Comparison of ENCODE assay signal across 9 mouse cellular contexts in the genomic region with DNA sequence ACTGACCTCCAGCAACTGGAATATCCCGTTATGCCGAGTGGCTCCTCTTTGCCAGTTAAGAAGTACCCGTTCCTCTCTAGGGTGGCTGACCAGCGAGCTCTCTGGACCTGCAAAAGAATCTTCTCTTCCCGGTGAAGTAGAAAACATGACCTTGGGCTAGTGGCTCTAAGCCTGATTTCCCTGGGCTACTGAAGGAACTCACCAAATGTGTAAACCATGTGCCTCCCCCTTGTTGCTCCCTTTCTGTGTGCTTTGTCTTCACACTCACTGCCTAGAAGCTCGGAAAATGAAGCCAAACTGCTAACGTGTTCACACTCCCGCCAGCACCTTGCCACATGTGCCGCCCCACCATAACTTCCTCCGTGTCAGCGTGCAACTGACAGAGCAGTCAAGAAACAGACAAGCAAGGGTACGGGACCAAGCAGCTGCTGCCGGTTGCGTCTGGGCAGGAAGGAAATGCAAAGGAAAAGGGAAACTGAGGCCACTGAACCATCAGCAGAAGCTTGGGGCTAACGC. TPM values are rescaled to one million over a fixed set of nuclear protein-coding genes. Genes with fewer than 3 reads are reported as not detected.
DNase-seq lines count a peak whose midpoint lies in the region; ATAC-seq and TF ChIP-seq lines count a peak whose summit lies in the region.
"Had no signal": no experiment of that assay in that cellular context is flagged by ENCODE, and none has a peak within 500 bp of the region (broad histone marks: within the 10 kb centered on the region; RNA-seq: fewer than 3 reads in every experiment).

No protein-coding gene starts in this region.

- DNase-seq in kidney, adult 2 months = no peak
- no peak for DNase-seq in Patski (ENCODE audit: low read depth, low spot score)
- DNase-seq in naive thymus-derived CD4-positive, alpha-beta T cell, adult 2 months (ENCODE audit: low read depth) = peak; percentile 4
- DNase-seq in ovary, adult 18-20 months (ENCODE audit: low spot score) = no peak
- no peak for DNase-seq in right cerebral cortex, postnatal 10 days (ENCODE audit: low spot score in 2 of 2)

- POLR2A ChIA-PET in Patski (lab: Charles Lee) = interaction anchor here (0.6 kb wide), 2 partner anchors 15 to 46 kb away, joined by 3 to 4 read pairs; no protein-coding TSS in a partner anchor

- peaks cover 3% of the 10 kb centered on the region; the same call in 1 of the 2 replicates for H3K4me1 ChIP-seq in kidney, embryonic 15.5 days
- no peaks in the 10 kb centered on the region for H3K4me1 ChIP-seq in kidney, adult 2 months (ENCODE audit: control insufficient read depth, insufficient read depth, low read length)
- no peaks in the 10 kb centered on the region for H3K4me1 ChIP-seq in forebrain, embryonic 16.5 days (replicated peaks; ENCODE audit: control insufficient read depth, insufficient read depth, low read length)

- 53% methylated on average over 15 of the region's 15 CpGs for WGBS in kidney, embryonic 15.5 days
- 47% methylated on average over 15 of the region's 15 CpGs for WGBS in kidney, adult 2 months
- WGBS in forebrain, embryonic 16.5 days = 64% methylated on average over 15 of the region's 15 CpGs

- no peak overlapping the region for H3K4me2 ChIP-seq in kidney, embryonic 15.5 days
- no peak overlapping the region for H3K4me2 ChIP-seq in forebrain, embryonic 16.5 days (ENCODE audit: low read length)
- H3K4me2 ChIP-seq: embryonic facial prominence, embryonic 13.5 days had no signal

- H3K9ac ChIP-seq in kidney, embryonic 15.5 days = no peak overlapping the region
- no peak overlapping the region for H3K9ac ChIP-seq in forebrain, embryonic 16.5 days (replicated peaks; ENCODE audit: low read depth, low read length)
- H3K9ac ChIP-seq: embryonic facial prominence, embryonic 13.5 days had no signal

- peaks cover 3% of the 10 kb centered on the region; the same call in 1 of the 2 replicates for H3K27me3 ChIP-seq in kidney, embryonic 15.5 days
- no peaks in the 10 kb centered on the region for H3K27me3 ChIP-seq in kidney, adult 2 months (replicated peaks; ENCODE audit: control insufficient read depth, insufficient read depth, low read length)
- H3K27me3 ChIP-seq in Patski = peaks cover 3% of the 10 kb centered on the region
- 0 out of 2 replicates have a peak, but pooled peaks cover 2% of the 10 kb centered on the region for H3K27me3 ChIP-seq in forebrain, embryonic 16.5 days (replicated peaks; ENCODE audit: control insufficient read depth, insufficient read depth, low read length)

- no peak for TF ChIP-seq CTCF in kidney, adult 2 months (conservative IDR thresholded peaks at IDR 0.05; ENCODE audit: insufficient read depth, insufficient read length, low read depth, low read length)
- TF ChIP-seq CTCF in Patski (IDR thresholded peaks at IDR 0.05) = no peak

- H3K36me3 ChIP-seq in kidney, embryonic 15.5 days = no peaks in the 10 kb centered on the region
- H3K36me3 ChIP-seq in kidney, adult 2 months (ENCODE audit: control insufficient read depth, insufficient read depth, low read length) = no peaks in the 10 kb centered on the region
- no peaks in the 10 kb centered on the region for H3K36me3 ChIP-seq in forebrain, embryonic 16.5 days (ENCODE audit: control insufficient read depth, insufficient read depth)
- H3K36me3 ChIP-seq: embryonic facial prominence, embryonic 13.5 days; G1E had no signal

- no peak overlapping the region for H3K4me3 ChIP-seq in kidney, embryonic 15.5 days (replicated peaks)
- no peak overlapping the region for H3K4me3 ChIP-seq in kidney, adult 2 months (ENCODE audit: insufficient read depth, low read depth, low read length)
- no peak overlapping the region for H3K4me3 ChIP-seq in forebrain, embryonic 16.5 days (replicated peaks; ENCODE audit: low read length)
- H3K4me3 ChIP-seq: embryonic facial prominence, embryonic 13.5 days had no signal

- H3K9me3 ChIP-seq in kidney, embryonic 15.5 days (replicated peaks) = no peaks in the 10 kb centered on the region
- H3K9me3 ChIP-seq in forebrain, embryonic 16.5 days (ENCODE audit: control insufficient read depth, low read length) = no peaks in the 10 kb centered on the region
- H3K9me3 ChIP-seq: embryonic facial prominence, embryonic 13.5 days; G1E had no signal

- ATAC-seq in kidney, embryonic 15.5 days (replicated peaks; ENCODE audit: low FRiP score) = 0 out of 2 replicates have a peak, but pooled peaks have one; percentile 6
- peak; percentile 57 for ATAC-seq in Patski
- ATAC-seq in forebrain, embryonic 16.5 days = peak; percentile 38; the same call in 1 of the 2 replicates

- CTCF ChIA-PET in Patski (lab: Charles Lee) = interaction anchor here (0.9 to 1.6 kb wide), 5 partner anchors 11 to 191 kb away, joined by 3 to 4 read pairs (median 3); no protein-coding TSS in a partner anchor

- in situ Hi-C loops in Patski (cut with MboI; ENCODE audit: low pct_unique_long_range_greater_than_20kb) = loop anchor here (5.0 kb wide), 1 partner anchor 526 kb away; no protein-coding TSS in a partner anchor

- no peak overlapping the region for H3K27ac ChIP-seq in kidney, embryonic 15.5 days
- no peak overlapping the region for H3K27ac ChIP-seq in kidney, adult 2 months (ENCODE audit: insufficient read depth, low read depth, low read length)
- no peak overlapping the region for H3K27ac ChIP-seq in forebrain, embryonic 16.5 days (ENCODE audit: low read length)
- H3K27ac ChIP-seq: embryonic facial prominence, embryonic 13.5 days had no signal

- no peak for TF ChIP-seq POLR2A in kidney, adult 2 months (IDR thresholded peaks at IDR 0.05; ENCODE audit: low read depth, low read length)

RNA-seq across cellular contexts. Expression of a gene that starts 47.9 kb away (rescaled TPM):
- polyA plus RNA-seq in kidney, embryonic 15.5 days (2015; fragmentation: Nextera tagmentation; extraction: Ambion mirVana) = 3.9 and 4.6 TPM in 2 replicates
- 9.5 and 9.9 TPM in 2 replicates for polyA plus RNA-seq in kidney, adult 2 months (2012; rRNA removed)
- 23.8 TPM for polyA plus RNA-seq in Patski (2021)
- 5.3 and 6.7 TPM in 2 replicates for polyA plus RNA-seq in forebrain, embryonic 16.5 days (2015; fragmentation: Nextera tagmentation; extraction: Ambion mirVana)

Comparison
In these comparisons a context has a peak if more than half of its experiments do, and no peak if none do; other contexts are left out.
1. ATAC-seq: peak in every context shown above with its lines; median percentile 57 in Patski; 38 in forebrain, embryonic 16.5 days; 6 in kidney, embryonic 15.5 days.